Mouse (Mus musculus): ENCODE results near the gene Kbtbd12. TPM values are rescaled to one million over a fixed set of nuclear protein-coding genes. Genes with fewer than 3 reads are reported as not detected.

Kbtbd12 gene
- 0.28 and 0.62 TPM in 2 replicates for polyA plus RNA-seq (2015; fragmentation: Nextera tagmentation; extraction: Ambion mirVana)

- Histone ChIP-seq H3K9ac (ENCODE audit: low read length) (no peak within 1 kb of the TSS), H3K27ac (replicated peaks) (no peak within 1 kb of the TSS), H3K27me3 (ENCODE audit: control insufficient read depth, insufficient read depth, low read length) (no peaks in the 10 kb centered on the region), H3K4me3 (ENCODE audit: low read depth, low read length) (no peak within 1 kb of the TSS), H3K4me1 (replicated peaks; ENCODE audit: control insufficient read depth, insufficient read depth) (no peaks in the 10 kb centered on the region), H3K9me3 (ENCODE audit: control insufficient read depth, low read length) (no peaks in the 10 kb centered on the region), H3K36me3 (ENCODE audit: control insufficient read depth, insufficient read depth, low read length) (no peaks in the 10 kb centered on the region), H3K4me2 (replicated peaks; ENCODE audit: low read depth) (no peak within 1 kb of the TSS)
- no peak for ATAC-seq (ENCODE audit: low FRiP score, low TSS enrichment)
- WGBS, result 97% methylated on average over 5 of the region's 5 CpGs
- TF ChIP-seq CTCF (IDR thresholded peaks at IDR 0.05; ENCODE audit: low read depth) (no peak), EP300 (optimal IDR thresholded peaks at IDR 0.05) (no peak)
- DNase-seq (ENCODE audit: low spot score), result no peak
These were observed at the start of gene Kbtbd12 for GRCm38 (mm10) chr6:88637611-88638301. TSS of gene Kbtbd12 (minus strand) at chr6:88637950.

DNA sequence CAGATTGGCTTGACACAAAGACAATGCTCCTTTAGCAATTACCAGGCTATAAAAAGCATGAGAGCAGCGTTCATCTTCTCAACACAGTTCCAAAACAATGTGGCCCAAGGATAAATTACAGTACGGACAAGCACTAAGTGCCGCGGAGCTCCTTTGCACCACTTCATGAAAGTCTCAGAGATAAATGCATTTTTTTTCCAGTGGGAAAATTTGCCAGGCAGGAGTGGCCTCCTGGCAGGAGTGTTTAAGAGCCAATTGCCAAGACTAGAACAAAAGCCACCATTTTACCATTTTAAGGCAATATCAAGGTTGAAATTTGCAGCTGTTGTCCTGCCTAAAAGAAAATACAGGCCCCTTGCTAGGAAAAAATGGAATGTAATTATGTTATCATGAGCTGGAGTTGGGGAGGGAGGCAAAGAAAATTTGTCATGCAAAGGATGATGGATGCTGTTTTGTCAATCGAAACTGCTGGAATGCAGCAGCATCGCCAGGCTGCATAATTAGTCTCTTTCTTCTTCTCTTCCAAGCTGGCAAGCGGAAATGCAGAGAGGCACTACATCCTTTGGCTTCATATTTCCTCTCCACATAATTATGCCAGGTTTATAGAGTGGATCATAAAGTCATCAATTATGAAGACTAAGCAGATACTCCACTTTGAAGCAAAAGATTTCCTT lies 45.8 kb upstream of the Kbtbd12 start:
- ATAC-seq (ENCODE audit: low FRiP score, low TSS enrichment), result no peak
- H3K36me3 ChIP-seq (ENCODE audit: control insufficient read depth, insufficient read depth, low read length), result no peaks in the 10 kb centered on the region
- H3K4me1 ChIP-seq (replicated peaks; ENCODE audit: control insufficient read depth, insufficient read depth), result no peaks in the 10 kb centered on the region; the same call in 1 of the 2 replicates
- WGBS, result 37% methylated on average over 7 of the region's 7 CpGs
- DNase-seq (ENCODE audit: low spot score), result no peak
- TF ChIP-seq EP300 (optimal IDR thresholded peaks at IDR 0.05) (no peak), CTCF (IDR thresholded peaks at IDR 0.05; ENCODE audit: low read depth) (no peak)
- no peaks in the 10 kb centered on the region for H3K9me3 ChIP-seq (ENCODE audit: control insufficient read depth, low read length)
- H3K9ac ChIP-seq (ENCODE audit: low read length), result no peak overlapping the region
- no peak overlapping the region for H3K4me3 ChIP-seq (ENCODE audit: low read depth, low read length)
- no peak overlapping the region for H3K4me2 ChIP-seq (replicated peaks; ENCODE audit: low read depth)
- H3K27ac ChIP-seq (replicated peaks), result peak overlapping the region; percentile 24; the same call in 1 of the 2 replicates
- H3K27me3 ChIP-seq (ENCODE audit: control insufficient read depth, insufficient read depth, low read length), result no peaks in the 10 kb centered on the region

DNA sequence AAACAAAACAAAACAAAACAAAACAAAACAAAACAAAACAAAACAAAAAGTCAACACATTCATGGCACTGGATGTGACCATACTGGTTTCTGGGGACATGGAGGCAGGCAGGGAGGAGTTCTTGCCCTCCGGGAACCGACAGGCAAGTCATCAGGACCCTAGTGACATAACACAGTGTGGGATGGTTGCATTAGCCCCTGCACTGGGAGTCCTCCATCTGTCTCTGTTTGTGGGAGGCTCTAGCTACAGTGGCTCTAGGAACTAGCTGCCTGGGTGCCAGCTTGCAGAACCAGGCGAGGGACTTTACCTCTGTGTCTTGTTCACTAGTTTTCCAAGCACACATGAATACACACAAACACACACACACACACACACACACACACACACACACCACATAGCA lies 43.3 kb upstream of the Kbtbd12 start:
- Histone ChIP-seq H3K27ac (replicated peaks) (no peak overlapping the region), H3K9me3 (ENCODE audit: control insufficient read depth, low read length) (no peaks in the 10 kb centered on the region), H3K4me1 (replicated peaks; ENCODE audit: control insufficient read depth, insufficient read depth) (no peaks in the 10 kb centered on the region), H3K4me2 (replicated peaks; ENCODE audit: low read depth) (no peak overlapping the region), H3K36me3 (ENCODE audit: control insufficient read depth, insufficient read depth, low read length) (no peaks in the 10 kb centered on the region), H3K27me3 (ENCODE audit: control insufficient read depth, insufficient read depth, low read length) (no peaks in the 10 kb centered on the region), H3K9ac (ENCODE audit: low read length) (no peak overlapping the region), H3K4me3 (ENCODE audit: low read depth, low read length) (no peak overlapping the region)
- no peak for ATAC-seq (ENCODE audit: low FRiP score, low TSS enrichment)
- 90% methylated on average over 3 of the region's 3 CpGs for whole genome bisulfite sequencing
- TF ChIP-seq CTCF (IDR thresholded peaks at IDR 0.05; ENCODE audit: low read depth) (no peak), EP300 (optimal IDR thresholded peaks at IDR 0.05) (no peak)
- no peak for DNase-seq (ENCODE audit: low spot score)

DNA sequence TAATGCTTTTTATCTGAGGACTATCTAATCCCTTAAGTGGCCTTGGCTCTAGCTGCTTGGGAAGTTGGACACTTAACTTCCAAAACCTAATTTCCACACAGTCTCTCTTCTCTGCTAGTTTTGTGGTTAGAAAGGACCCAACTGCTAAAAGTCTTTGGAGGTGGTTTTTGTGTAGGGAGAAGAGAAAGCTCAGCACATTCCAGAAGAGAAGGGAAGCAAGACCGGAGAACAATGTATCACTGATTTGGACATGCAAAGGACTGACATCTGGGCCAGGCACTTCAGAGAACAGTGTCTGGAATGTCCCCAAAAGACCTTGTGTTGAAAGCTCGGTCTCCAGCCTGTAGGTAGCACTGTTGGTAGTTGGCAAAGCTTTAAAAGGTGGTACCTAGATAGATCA lies 40.0 kb upstream of the Kbtbd12 start:
- H3K27ac ChIP-seq (replicated peaks), result no peak overlapping the region
- H3K9me3 ChIP-seq (ENCODE audit: control insufficient read depth, low read length), result no peaks in the 10 kb centered on the region
- WGBS, result 51% methylated on average over 2 of the region's 2 CpGs
- H3K4me1 ChIP-seq (replicated peaks; ENCODE audit: control insufficient read depth, insufficient read depth), result no peaks in the 10 kb centered on the region
- DNase-seq (ENCODE audit: low spot score) (no peak), ATAC-seq (ENCODE audit: low FRiP score, low TSS enrichment) (no peak)
- H3K4me2 ChIP-seq (replicated peaks; ENCODE audit: low read depth), result no peak overlapping the region
- no peak overlapping the region for H3K4me3 ChIP-seq (ENCODE audit: low read depth, low read length)
- no peaks in the 10 kb centered on the region for H3K27me3 ChIP-seq (ENCODE audit: control insufficient read depth, insufficient read depth, low read length)
- H3K36me3 ChIP-seq (ENCODE audit: control insufficient read depth, insufficient read depth, low read length), result no peaks in the 10 kb centered on the region
- no peak overlapping the region for H3K9ac ChIP-seq (ENCODE audit: low read length)
- TF ChIP-seq CTCF (IDR thresholded peaks at IDR 0.05; ENCODE audit: low read depth), result no peak
- no peak for TF ChIP-seq EP300 (optimal IDR thresholded peaks at IDR 0.05)

DNA sequence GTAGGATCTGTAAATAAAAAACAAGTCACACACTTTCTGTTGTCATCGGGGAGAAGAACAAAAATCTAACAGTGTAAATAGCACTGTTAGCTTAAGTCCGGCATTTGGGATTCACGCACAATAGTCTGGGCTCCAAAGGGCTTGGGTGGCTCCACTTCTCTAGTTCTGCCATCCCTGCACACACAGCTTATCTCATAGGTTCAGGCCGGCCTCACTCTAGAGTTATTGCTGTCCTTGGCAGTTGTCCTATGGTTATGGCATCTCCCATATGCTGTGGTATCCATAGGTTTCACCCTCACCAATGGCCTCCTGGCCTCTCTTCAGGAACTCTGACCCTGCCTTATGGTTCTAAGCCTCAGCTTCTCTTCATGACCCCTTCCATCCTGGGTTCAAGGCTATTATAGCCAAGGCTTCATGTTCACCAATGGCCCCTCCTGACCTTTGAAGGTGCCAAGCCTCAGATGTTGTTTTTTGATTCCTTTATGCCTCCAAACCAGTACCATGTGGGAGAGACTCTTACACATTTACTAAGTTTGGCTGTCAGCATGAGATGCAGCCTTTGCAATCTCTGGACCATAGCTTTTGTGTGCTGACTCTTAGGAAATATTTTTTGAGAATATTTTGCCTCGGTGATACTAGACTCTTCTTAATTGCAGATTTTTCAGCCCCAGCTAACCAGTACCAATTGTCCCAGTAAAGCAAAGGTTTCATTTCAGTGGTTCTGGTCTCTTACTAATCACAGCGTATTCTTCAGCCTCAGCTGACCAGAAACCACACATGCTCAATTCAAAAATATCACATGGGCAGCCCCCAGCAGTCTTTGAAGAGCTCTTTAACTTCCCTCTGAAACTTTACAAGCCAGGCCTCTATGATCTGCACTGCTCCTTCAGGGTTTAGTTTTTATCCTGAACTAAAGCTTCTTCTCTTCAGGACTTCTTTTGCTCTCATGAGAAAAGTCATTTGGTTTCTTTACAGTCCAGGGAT lies 39.3 kb upstream of the Kbtbd12 start:
- no peaks in the 10 kb centered on the region for H3K9me3 ChIP-seq (ENCODE audit: control insufficient read depth, low read length)
- no peak overlapping the region for H3K4me2 ChIP-seq (replicated peaks; ENCODE audit: low read depth)
- H3K4me1 ChIP-seq (replicated peaks; ENCODE audit: control insufficient read depth, insufficient read depth), result no peaks in the 10 kb centered on the region
- DNase-seq (ENCODE audit: low spot score) (no peak), ATAC-seq (ENCODE audit: low FRiP score, low TSS enrichment) (no peak)
- no peaks in the 10 kb centered on the region for H3K27me3 ChIP-seq (ENCODE audit: control insufficient read depth, insufficient read depth, low read length)
- no peak overlapping the region for H3K4me3 ChIP-seq (ENCODE audit: low read depth, low read length)
- 76% methylated on average over 6 of the region's 6 CpGs for WGBS
- H3K9ac ChIP-seq (ENCODE audit: low read length), result no peak overlapping the region
- no peaks in the 10 kb centered on the region for H3K36me3 ChIP-seq (ENCODE audit: control insufficient read depth, insufficient read depth, low read length)
- no peak overlapping the region for H3K27ac ChIP-seq (replicated peaks)
- TF ChIP-seq CTCF (IDR thresholded peaks at IDR 0.05; ENCODE audit: low read depth) (no peak), EP300 (optimal IDR thresholded peaks at IDR 0.05) (no peak)
